Mouse (Mus musculus) heart, postnatal 36 days (tissue): ENCODE data around the gene Hsf4. TPM values are rescaled to one million over a fixed set of nuclear protein-coding genes. Genes with fewer than 3 reads are reported as not detected.
"Not testable (repeated sequence)": the region's sequence is repeated elsewhere in the genome, so short reads cannot be mapped to it uniquely, and the experiment has no call there.

Source experiments
- DNase-seq, 2 experiments: peaks; one replicate each; pipeline ENCODE4 v3.0.0; 2021 to 2022
- intact Hi-C: fragments of 180-260 bp; cut with DNase I; formaldehyde crosslinking; loops from one replicate; pipeline ENCODE4 v1.15.1; 2025
- total RNA-seq, 2 experiments: library from RNA; stranded (reverse); gene quantifications; 2 replicates each; pipeline ENCODE4 v1.2.3; 2021

The Hsf4 gene
- total RNA-seq, 2 experiments from 2014 or later = 1.6 to 2.6 TPM

- intact Hi-C loops = loop anchor here (2.0 kb wide), 1 partner anchor 22 kb away; no protein-coding TSS in a partner anchor
- DNase-seq = no peak
Observed at GRCm38 (mm10) chr8:105280567-105280966, 11.0 kb downstream of the Hsf4 start.

- no peak for DNase-seq
- intact Hi-C loops = loop anchor here (2.0 kb wide), 1 partner anchor 23 kb away; no protein-coding TSS in a partner anchor
Observed at GRCm38 (mm10) chr8:105281821-105282220, 12.2 kb downstream of the Hsf4 start.

GRCm38 (mm10) chr8:105282239-105282638 is 12.6 kb downstream of the Hsf4 start:
- no peak for DNase-seq
- intact Hi-C loops = no loop called here

GRCm38 (mm10) chr8:105283074-105283473 is 13.5 kb downstream of the Hsf4 start:
- DNase-seq = peak; percentile 52 to 59
- intact Hi-C loops = no loop called here

DNA sequence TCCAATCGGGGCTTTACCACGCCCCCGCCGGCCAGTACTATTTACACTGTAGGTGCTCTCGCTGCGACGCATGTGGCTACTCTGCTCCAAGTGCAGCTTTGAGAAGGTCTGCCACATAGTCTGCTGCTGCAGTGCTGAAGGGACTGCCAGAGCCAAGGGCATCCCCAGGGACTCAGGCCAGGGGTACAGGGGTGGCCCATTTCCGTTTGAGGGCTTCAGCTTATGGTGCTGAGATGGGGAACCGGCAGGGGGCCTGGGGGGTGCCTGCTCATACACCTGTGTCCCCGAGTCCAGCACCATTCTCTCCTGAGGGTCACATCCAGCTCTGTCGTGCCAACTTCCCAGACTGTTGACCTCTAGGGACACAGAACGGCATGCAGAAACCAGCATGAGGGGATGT is 15.9 kb downstream of the Hsf4 start:
- no peak for DNase-seq
- intact Hi-C loops = no loop called here

GRCm38 (mm10) chr8:105286907-105287306 is 17.3 kb downstream of the Hsf4 start:
- DNase-seq = no peak
- intact Hi-C loops = no loop called here

DNA sequence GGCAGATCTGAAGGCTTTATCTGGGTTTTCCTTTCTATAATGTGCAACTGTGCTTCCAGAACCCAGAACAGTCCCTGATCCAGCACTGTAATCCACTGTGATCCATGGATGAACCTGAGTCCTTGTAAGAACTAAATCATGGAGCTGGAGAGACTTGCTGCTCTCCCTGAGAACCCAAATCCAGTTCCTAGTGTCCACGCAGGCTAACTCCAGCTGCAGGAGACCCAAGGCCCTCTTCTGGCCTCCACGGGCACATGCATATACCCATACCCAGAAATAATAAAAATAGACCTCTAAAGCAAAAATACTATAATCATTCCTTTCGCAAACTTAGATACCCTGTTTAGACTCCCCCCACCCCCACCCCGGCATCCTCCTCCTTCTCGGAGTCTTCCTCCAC is 18.6 kb downstream of the Hsf4 start:
- DNase-seq = no peak
- intact Hi-C loops = loop anchor here (2.0 kb wide), 1 partner anchor 23 kb away; the partner anchor contains the start of genes Fbxl8 and Tradd

GRCm38 (mm10) chr8:105288958-105289732 is 19.5 kb downstream of the Hsf4 start:
- intact Hi-C loops = loop anchor here (2.0 kb wide), 1 partner anchor 24 kb away; the partner anchor contains the start of genes Fbxl8 and Tradd
- peak; percentile 91 to 92 for DNase-seq

- intact Hi-C loops = loop anchor here (2.0 kb wide), 1 partner anchor 25 kb away; the partner anchor contains the start of genes Fbxl8 and Tradd
- no peak for DNase-seq
Observed at GRCm38 (mm10) chr8:105289805-105290460, 20.3 kb downstream of the Hsf4 start, which contains the start of gene 4931428F04Rik. Gene 4931428F04Rik, minus strand, starts transcription at chr8:105289864.

GRCm38 (mm10) chr8:105290554-105291314 is 21.1 kb downstream of the Hsf4 start:
- intact Hi-C loops = no loop called here
- peak; percentile 91 to 94 for DNase-seq

DNA sequence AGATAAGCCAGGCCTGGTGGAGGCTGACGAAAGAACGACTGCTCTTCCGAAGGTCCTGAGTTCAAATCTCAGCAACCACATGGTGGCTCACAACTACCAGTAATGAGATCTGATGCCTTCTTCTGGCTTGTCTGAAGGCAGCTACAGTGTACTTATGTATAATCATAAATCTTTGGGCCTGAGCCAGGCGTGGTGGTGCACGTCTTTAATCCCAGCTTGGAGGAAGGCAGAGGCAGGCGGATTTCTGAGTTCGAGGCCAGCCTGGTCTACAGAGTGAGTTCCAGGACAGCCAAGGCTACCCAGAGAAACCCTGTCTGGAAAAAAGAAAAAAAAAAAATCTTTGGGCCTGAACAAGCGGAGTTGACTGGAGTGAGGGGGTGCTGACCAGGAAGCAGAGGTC is 21.8 kb downstream of the Hsf4 start:
- DNase-seq, intact Hi-C loops: not testable (repeated sequence)

DNA sequence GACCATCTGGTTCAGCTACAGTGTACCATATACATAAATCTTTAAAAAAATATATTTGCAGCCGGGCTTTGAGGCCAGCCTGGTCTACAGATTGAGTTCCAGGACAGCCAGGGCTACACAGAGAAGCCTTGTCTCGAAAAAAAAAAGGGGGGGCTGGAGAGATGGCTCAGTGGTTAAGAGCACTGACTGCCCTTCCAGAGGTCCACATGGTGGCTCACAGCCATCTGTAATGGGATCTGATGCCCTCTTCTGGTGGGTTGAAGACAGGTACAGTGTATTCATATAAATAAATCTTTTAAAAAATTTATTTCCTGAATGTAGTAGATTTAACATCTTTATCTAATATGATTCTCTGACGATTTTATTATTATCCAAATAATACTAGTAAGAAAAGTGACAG is 22.2 kb downstream of the Hsf4 start:
- DNase-seq, intact Hi-C loops: not testable (repeated sequence)

DNA sequence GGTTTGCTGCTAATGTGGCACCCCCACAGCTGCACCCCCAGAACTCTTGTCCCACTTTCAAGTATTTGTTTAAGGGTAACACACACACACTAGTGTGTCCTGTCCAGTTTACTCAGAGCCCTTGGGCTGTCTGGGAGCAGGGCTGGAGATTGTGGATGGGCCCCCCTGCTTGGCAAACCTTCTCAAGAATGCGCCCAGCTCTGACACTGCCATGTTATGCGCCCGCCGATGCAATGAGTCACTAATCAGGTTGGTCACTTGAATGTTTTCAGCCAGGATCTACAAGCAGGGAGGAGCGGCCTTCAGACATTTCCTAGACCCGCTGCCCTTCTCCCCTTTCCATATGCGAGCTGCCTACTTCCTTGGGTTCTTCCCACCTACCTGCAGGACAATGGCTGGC is 22.9 kb downstream of the Hsf4 start:
- intact Hi-C loops = no loop called here
- no peak for DNase-seq

DNA sequence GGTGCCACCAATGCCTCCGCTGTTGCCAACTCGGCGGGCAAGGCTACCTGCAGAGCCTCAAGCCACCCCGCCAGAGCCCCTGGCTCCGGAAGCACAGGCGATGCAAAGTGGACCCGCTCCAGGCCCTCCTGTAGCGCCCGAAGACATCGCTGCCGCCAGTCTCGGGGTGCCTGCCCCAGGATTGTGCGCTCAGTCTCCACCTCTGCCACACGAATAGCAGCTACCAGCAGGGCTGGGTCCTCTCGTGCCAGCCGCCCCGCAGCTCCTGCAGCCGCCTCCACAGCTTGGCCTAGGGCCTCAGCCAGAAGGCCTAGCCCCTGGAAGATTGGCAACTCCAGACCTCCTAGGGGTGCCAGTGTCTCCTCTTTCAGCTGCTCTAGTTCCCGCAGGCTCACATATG is 23.8 kb downstream of the Hsf4 start:
- intact Hi-C loops = no loop called here
- DNase-seq = no peak

GRCm38 (mm10) chr8:105294776-105295175 is 25.2 kb downstream of the Hsf4 start:
- intact Hi-C loops = no loop called here
- no peak for DNase-seq

DNA sequence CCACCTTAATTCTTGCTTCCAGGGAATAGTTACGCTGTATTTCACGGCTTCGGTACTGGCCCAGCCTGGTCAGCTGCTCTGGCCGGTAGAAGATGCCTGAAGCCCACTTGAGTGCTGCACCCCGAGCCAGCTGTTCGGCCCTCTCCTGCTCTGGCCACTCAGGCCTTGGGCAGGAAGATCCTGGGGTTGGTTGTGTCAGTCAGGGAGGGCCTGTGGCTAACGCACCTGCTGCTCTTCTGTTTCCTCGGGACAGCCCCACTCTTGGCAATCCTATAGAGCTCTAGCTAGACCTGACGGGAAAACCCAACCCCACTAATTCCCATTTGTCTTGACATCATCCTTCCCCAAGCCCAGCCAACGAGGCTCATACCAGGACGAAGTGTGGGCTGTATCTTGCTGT is 25.7 kb downstream of the Hsf4 start:
- intact Hi-C loops = no loop called here
- no peak for DNase-seq

DNA sequence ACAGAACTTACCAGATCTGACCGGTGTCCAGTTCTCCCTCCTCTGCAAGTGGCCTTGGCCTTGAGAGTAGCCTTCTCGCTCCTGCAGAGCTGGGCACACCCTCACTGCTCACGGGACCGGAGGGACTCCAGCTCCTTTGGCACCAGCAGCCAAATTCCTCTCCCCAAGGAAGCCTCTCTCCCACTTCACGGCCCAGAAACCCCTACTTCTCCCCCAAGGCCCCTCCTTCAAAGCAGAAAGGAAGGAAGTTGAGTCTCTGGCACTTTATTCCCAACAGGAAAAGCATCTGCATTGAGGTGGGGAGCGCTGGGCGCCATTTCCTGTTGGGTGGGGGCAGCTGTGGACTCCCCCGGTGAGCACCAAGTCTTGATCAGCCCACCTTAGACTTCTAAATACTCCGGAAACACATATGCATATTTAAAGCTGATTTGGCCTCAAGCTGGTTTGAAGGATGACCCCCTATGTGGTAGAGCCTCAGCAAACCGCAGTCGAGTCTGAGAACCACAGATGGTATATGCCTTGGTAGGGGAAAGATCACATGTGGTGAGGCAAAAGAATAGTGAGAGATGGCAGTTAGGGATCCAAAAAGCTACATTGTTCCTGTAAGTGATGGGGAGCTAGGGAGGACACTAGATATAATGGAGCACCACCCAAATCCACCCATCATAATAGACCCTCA is 26.4 kb downstream of the Hsf4 start, which contains the start of gene Exoc3l:
Exoc3l (minus strand) TSS at position 207 of the 679 bp plus-strand sequence.
- no peak for DNase-seq
- intact Hi-C loops = no loop called here

DNA sequence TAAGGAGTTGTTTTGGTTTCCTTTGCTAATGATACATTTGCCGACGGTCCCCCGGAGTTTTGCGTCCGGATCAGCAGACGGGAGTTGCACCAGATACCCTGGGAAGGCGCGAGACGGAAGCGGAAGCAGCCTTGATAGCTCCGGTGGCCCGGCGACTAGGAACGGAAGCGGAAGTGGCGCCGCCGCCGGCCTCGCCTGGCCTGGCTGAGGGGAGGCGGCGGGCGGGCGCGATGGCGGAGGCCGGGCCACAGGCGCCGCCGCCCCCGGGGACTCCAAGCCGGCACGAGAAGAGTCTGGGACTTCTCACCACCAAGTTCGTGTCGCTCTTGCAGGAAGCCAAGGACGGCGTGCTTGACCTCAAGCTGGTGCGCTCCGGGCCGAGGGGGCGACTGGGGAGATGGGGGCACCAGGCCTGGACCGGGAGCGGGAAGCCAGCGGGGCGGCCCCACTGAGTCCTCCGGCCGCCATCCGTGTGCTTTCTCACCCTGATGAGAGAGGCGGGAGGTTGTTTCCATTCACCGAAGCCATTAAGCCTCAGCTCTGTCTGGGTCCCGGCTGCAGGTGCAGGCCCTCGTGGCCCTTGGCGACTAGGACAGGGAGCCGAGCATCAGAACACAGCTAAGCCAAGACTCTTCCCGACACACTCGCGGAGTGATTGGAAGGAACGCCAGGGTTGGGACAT is 28.1 kb downstream of the Hsf4 start, which contains the start of gene E2f4:
E2f4 (plus strand) TSS at position 153 of the 682 bp plus-strand sequence.
- DNase-seq = peak; percentile 89 to 91
- intact Hi-C loops = loop anchor here (1.0 kb wide), 1 partner anchor 29 kb away; the partner anchor contains the start of genes Lrrc29 and Tmem208
